Mouse (Mus musculus) MEL (cell line): ENCODE measurements around the gene Scrn3.
A peak's percentile ranks its signal among the peaks of the same experiment; 100 is the strongest.

ENCODE experiments used
- CHD1 ChIP-seq: IDR thresholded peaks from 2 replicates; pipeline ENCODE4 v1.6.1; 2012; ENCODE audit warnings: low read depth, mild to moderate bottlenecking, inconsistent platforms, low read length, improper control_type of control experiment
- CTCF ChIP-seq, 3 experiments: IDR thresholded peaks in 2 of 3; conservative IDR thresholded peaks in 1 of 3; 2 replicates each; pipeline ENCODE4 v1.5.1; 2011 to 2012; ENCODE audit warnings: low read length in 3 of 3, low read depth in 2 of 3, mild to moderate bottlenecking in 2 of 3, improper control_type of control experiment in 1 of 3, inconsistent platforms in 1 of 3, mixed read lengths in 1 of 3, moderate library complexity in 1 of 3; ENCODE audit not compliant: control insufficient read depth in 1 of 3, insufficient read depth in 1 of 3, poor library complexity in 1 of 3, severe bottlenecking in 1 of 3
- NELFE ChIP-seq: IDR thresholded peaks from 2 replicates; pipeline ENCODE4 v1.6.1; 2011; ENCODE audit warnings: low read depth, low read length, improper control_type of control experiment
- TCF12 ChIP-seq: IDR thresholded peaks from 2 replicates; pipeline ENCODE4 v1.6.1; 2014; ENCODE audit warnings: low read depth, mild to moderate bottlenecking, inconsistent platforms, low read length, improper control_type of control experiment, moderate library complexity
- ZNF384 ChIP-seq: IDR thresholded peaks from 2 replicates; pipeline ENCODE4 v1.6.1; 2012; ENCODE audit warnings: low read depth, mild to moderate bottlenecking, inconsistent platforms, low read length, improper control_type of control experiment

DNA sequence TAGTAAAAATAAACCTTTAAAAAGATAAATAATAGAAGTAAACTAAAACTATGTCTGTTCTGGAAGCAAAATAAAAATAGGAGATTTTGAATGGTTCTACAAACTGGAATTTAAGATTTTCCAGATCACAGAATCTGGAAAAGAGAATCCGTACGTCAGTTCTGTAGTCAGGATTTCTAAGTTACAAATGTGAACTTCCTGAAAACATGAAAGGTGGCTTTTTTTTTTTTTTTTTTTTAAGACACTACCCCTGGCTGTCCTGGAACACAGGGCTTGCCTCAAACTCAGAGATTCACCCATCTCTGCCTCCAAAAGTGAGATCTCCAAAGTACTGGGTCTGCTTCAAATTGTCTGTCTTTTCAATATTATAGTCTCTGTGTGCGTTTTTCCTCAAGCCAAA lies 1.9 kb downstream of the Scrn3 start:
- TF ChIP-seq ZNF384 (peak; percentile 72), CHD1 (no peak), TCF12 (no peak), NELFE (no peak), CTCF (IDR thresholded peaks at IDR 0.05 in 2 of 3, conservative IDR thresholded peaks at IDR 0.05 in 1 of 3; ENCODE audit: control insufficient read depth in 1 of 3, insufficient read depth in 1 of 3, low read depth in 2 of 3, low read length in 3 of 3, poor library complexity in 1 of 3, severe bottlenecking in 1 of 3) (no peak)
